Mouse (Mus musculus) urinary bladder, postnatal 36 days (tissue): Measurements from ENCODE around the gene Zfp764.
"Not testable (repeated sequence)": the region's sequence is repeated elsewhere in the genome, so short reads cannot be mapped to it uniquely, and the experiment has no call there.

ENCODE experiments used
- DNase-seq, 2 experiments: peaks; one replicate each; pipeline ENCODE4 v3.0.0; 2022; ENCODE audit warnings: low spot score in 2 of 2, mixed read lengths in 1 of 2

Zfp764 gene

DNA sequence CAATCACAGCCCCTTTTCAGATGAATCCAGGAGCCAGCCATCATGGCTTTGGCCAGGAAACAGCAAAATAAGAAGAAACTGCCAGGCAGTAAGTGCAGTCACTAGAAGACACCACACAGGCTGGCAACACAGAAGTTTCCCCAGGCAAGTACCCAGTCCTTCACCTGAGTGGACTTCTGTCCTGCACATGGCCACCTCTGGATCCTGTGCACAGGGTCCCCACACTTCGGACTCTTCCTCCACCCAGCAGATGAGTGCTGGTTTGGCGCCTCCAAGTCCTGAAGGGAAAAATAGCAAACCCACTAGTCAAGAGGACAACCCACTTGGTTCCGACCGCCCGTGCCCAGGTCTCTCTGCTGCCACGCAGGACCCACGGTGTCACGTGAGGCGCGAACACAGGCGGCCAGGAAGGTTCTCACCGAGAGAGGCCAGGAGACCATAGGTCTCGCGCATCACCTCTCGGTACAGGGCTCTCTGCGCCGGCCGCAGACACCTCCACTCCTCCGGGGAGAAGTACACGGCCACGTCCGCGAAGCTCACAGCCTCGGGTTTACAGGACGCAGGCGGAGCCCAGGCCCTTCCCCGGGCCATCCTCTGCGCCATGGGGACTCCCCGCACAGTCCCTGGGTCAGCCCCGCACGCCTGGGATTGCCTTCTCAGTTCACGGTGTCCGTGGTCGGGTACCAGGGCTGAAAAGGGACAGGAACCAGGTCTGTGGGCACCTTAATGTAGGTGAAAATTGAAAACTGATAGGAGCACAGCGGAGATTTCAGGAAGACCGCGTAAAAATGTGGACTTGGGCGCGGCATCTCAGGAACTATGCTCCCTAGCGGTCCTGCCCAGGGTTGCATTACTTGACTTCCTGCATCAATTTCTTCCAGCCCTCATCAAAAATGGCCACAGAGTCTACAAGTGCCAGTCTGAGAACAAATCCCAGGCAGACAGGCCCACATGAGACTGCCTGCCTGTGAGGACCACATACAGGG lies at the start of gene Zfp764:
Zfp764 (minus strand) TSS at position 821 of the 986 bp plus-strand sequence.
- DNase-seq, result peak; percentile 82 to 84

DNA sequence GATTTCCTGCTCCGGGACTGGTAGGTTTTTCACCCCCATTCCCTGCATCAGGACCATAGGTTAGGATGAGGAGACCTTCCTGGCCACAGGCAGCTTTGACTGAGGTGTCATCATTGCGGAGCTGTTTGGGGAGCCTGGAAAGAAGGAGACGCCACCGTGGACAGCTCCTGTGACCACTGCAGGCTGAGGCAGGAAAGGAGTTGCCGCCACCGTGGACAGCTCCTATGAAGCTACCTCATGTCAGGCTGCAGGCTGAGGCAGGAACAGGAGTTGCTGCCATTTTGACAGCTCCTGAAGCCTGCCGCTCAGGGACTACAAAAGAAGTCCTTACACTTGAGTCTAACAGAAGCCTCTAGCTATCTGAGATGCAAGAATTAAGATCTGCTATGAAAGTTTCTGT lies 48.3 kb upstream of the Zfp764 start:
- no peak for DNase-seq

DNA sequence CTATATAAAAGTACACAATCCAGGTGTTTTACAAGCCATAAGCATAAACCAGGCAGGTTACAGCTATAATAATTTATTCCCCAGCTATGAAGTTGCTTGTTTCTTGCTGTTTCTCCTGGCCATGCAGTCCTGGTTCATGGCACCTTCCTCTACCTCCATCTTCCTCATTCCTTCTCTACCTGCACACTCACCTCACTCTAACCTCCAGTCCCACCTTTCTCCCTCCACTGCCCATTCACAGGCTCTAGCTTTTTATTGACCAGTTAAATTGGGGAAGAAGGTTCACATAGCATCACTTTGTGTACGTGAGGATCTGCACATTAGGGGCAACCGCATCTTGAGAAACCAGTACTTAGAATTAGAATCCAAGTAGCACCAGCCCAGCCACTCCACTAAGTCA lies 46.4 kb upstream of the Zfp764 start:
- no peak for DNase-seq

DNA sequence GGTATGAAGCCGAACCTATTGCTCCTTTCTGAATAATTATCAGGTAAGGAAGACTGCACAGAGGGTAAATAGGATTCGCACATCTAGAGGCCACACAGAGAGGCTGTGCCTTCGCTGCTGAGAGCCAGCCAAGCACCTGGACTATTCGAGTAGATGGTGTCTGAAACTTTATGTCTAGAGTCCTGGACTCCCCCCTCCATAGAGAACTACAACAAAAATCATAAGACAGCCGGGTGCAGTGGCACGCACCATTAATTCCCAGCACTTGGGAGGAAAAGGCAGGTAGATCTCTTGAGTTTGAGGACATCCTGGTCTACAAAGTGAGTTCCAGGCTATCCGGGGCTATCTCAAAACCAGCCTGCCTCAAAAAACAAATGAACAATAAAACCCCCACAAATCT lies 43.3 kb upstream of the Zfp764 start:
- no peak for DNase-seq

DNA sequence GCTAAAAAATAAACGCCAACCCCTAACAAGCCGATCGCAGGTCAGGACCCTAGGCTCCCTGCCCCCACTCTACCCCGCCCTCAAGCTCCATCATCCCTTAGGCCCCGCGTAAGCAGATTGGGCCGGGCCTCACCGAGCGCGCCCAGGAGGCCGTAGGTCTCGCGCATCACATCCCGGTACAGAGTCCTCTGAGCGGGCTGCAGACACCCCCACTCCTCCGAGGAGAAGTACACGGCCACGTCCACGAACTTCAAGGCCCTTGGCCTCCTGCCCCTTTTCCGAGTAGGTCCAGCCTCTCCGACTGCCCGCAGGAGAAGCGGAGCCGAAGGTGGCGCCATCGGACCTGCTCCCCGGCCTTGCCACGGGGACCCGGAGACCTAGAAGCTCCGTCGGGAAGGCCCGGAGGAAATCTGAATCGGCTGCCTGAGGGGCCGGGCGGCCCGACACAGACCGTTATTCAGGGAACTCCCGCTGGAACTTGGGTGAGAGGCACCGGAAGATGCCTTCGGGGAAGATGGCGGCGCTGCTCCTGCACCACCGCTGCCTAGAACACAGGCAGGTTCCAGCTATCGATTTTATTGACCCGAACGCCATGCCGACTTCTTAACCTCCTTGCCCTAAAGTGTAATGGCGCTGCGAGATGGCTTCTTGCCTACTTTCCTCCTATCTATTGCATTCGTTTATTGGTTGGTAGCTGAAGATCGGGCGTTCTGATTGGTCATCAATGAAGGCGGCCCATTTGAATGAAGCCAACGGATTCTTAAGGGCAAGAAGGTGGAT lies 42.1 kb upstream of the Zfp764 start, which contains the start of gene Zfp689:
Zfp689 (minus strand) TSS at position 638 of the 780 bp plus-strand sequence.
- DNase-seq, result peak; percentile 93

DNA sequence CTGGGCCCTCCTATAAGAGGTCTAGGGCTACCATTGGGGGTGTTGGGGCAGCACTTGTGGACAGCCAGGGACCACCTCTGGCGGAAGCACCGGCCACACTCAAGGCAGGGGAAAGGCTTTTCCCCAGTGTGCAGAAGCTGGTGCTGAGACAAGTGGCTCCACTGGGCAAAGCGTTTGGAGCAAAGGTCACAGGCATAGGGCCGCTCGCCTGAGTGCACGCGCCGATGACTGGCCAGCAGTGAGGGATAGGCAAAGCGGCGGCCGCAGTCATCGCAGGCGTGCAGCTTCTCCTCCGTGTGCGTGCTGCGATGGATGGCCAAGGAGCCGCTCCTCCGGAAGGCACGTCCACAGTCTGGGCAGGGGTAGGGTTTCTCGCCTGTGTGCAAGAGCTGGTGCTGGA lies 37.4 kb upstream of the Zfp764 start:
- DNase-seq, result no peak

DNA sequence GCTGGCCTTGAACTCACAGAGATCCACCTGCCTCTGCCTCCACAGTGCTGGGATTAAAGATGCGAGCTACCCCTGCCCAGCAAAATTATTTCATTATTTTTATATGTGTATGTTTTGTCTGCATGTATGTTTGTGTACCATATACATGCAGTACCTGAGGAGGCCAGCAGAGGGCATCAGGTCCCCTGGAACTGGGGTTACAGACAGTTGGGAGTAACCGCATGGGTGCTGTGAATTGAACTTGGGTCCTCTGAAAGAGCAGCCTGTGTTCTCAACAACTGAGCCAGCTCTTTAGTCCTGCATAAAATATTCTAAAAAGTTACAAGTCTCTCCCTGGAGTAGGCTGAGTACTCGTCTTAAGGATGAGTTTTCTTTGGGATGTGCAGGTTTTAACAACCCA lies 31.1 kb upstream of the Zfp764 start:
- no peak for DNase-seq

DNA sequence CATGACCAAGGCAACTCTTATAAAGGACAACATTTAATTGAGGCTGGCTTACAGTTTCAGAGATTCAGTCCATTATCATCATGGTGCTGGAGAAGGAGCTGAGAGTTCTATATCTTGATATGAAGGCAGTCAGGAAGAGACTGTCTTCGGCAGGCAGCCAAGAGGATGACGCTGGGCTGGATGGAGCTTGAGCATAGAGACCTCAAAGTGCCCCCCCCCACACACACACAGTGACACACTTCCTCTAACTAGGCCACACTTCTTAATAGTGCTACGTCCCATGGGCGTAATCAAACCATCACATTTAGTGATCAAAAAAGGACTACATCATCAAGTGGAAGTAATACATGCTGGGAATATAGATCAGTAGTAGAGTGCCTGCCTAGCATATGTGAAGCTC lies 28.6 kb upstream of the Zfp764 start:
- no peak for DNase-seq

DNA sequence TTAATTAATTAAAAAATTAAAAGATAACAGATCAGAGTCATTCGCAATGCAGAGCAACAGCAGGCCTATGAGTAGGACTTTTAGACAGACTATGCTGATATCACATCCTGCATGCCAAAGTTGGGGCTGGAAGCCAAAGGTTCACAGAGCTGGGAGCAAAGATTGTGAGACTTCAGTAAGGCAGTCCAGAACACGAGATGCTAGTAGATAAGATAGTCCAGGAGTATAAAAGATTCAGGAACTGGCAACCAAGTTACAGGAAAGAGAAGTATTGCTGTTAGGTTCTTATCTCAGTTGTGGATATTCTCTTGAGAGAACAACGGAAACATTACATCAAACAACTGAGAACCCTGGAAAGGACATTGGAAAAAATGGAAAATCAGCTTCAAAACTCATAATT lies 19.7 kb upstream of the Zfp764 start:
- no peak for DNase-seq

DNA sequence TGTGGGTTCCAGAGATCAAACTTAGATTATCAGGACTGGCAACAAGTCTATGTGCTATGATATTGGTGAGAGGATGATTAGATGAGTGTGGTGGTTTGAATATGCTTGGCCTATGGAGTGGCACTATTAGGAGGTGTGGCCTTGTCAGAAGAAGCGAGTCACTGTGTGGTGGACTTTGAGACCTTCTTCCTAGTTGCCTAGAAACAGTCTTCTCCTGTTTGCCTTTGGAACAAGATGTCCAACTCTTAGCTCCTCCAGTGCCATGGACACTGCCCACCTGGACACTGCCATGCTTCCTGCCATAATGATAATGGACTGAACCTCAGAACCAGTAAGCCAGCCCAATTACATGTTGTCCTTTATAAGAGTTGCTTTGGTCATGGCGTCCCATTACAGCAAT lies 19.3 kb upstream of the Zfp764 start:
- DNase-seq, result no peak

DNA sequence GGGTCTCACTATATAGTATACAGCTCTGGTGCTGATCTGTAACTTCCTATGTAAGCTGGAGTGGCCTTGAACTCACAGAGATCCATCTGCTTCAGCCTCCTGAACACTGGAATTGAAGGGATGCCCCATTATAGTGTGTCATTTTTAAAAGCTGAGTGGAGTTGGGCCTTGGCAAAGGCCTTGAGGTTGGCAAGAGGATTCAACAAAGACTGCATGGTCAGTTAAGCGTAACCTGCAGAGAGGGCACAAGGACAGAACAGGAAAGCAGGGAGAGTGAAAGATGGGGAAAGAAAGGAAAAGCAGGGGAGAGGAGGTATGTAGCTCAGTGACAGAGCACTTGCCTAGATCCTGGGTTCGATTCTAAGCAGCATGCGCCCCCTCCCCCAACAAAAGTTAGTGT lies 18.7 kb upstream of the Zfp764 start:
- no peak for DNase-seq

DNA sequence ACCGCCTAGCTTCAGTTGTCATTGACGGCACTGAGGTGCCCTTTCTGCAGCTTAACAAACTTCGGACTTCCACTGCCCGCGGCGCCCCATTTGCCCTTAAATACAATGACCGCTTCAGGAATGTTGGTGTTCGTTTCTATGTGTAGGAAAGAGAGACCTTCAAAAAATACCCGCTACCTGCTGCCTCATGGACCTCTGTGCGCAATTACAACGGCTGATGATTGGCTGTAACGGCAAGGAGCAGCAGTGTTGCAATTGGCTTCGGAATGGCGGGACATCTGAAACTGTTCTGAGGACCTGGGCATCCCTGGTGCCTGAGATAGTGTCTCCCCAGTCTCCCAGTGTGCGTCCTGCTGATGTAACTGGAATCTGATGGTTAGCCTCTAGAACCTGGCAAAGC lies 15.6 kb upstream of the Zfp764 start:
- DNase-seq, result no peak

DNA sequence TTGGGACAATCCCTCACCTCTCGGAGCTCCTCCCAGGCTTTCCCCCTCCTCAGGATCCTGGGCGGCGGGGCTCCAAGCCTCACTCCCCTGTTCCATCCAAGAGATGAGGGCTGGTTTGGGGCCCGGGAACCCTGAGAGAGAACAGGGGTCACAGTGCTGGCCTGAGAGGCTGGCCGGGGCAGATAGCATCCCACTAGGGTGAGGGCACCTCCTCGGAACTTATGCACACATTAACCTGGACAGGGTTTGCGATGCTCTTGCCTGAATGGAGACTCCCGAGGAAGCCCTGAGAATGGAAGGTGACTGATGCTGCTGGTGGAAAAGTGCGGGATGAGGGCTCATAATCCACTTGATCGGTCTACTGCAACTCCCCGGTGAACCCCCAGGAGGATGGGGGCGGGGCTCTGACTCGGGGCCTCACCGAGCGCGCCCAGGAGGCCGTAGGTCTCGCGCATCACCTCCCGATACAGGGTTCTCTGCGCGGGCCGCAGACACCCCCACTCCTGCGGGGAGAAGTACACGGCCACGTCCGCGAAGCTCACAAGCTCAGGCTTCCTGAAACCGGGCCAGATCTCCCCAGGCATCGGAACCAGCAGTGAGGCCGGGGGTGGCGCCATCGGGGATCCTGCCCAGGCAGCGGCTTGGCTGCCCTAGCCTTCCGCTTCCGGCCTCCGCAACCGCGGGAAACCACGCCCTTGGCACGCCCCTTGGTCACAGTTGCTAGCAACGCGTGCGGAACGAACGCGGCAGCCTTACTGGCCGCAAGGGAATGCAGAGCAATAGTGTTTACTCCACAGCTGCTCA lies 15.0 kb upstream of the Zfp764 start, which contains the start of gene Zfp688:
Zfp688 (minus strand) TSS at position 681 of the 804 bp plus-strand sequence.
- DNase-seq, result peak; percentile 94 to 97

DNA sequence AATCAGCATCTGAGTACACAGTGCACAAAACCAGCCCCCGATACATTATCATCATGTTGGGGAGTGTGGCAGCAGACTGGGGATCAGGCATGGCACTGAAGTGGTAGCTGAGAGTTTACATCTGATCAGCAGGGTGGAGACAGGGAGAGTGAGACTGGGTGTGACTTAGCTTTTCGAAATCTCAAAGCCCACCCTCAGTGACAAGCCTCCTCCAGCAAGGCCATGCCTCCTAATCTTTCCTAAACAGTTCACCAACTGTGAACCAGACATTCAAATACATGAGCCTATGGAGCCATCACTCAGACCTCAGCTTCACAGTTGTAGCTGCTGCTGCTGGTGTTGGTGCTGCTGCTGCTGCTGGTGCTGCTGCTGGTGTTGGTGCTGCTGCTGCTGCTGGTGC lies 4.8 kb upstream of the Zfp764 start:
- DNase-seq, result no peak

DNA sequence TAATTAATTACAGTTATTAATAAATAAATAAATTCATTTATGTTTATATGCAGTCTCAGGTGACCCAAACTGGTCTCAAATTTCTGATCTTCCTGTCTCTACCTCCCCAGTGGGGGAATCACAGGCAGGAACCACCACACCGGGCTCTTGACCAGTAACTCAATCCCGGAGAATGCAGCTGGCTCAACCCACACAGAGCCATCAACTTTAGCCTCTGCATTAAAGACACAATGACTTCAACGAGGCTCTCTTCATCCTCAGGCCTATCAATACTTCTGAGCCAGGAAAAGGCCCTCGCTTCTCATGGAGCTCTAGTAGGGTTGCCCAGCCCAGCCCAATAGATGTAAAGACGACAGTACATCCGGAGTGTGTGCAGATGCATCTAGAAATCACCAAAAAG lies 2.5 kb downstream of the Zfp764 start:
- DNase-seq, result not testable (repeated sequence)

DNA sequence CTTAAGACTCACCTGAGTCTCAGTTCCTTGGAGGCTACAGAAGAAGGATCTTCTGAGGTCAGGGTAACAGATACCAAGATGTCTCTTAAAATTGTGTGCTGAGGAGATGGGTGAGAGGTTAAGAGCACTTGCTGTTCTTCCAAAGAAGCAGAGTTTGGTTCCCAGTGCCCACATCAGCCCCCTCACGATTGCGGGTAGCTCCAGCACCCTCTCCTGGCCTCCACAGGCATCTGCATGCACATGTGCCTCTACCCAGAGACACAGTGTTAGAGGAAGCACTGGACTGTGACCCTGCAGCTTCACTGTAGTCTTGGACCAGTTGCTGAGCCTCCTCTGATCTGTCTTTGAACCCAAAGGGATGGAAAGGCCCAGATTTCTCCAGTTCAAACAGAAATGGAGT lies 3.6 kb downstream of the Zfp764 start:
- DNase-seq, result no peak

DNA sequence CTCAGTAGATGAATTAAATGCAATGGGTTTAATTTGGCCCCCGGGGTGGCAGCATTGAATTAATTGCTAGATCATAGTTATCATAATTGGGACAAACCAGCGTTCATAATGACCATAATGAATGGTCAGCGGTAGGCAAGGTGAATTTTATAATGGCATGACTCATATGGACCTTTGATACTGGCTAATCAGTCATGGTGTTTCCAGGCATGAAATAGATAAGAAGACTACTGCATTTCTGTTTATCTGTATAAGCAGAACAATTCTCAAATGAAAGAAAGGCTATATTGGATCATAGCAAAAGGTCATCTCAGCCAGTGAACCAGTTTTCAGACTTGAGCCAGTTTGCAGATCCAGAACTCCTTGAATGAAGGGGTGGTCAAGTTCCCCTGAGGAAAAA lies 6.3 kb downstream of the Zfp764 start:
- DNase-seq, result no peak

DNA sequence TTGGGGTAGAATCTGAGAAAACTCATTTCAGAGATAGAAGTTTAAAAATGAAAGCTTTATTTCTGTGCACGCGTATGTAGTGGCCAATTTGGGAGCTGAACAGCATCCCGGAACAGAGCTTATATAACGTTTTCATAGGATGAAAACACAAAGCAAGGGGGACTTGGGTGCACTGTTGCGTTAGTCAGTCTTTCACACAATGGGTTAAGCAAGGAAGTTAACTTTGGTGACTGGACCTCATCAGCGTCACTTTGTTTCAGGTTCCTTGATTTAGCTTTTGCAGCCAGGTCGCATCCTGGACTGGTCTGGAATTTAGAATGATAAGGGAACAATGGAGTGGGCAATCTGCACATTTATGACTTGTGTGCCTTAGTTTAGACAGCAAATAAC lies 12.7 kb downstream of the Zfp764 start:
- no peak for DNase-seq

DNA sequence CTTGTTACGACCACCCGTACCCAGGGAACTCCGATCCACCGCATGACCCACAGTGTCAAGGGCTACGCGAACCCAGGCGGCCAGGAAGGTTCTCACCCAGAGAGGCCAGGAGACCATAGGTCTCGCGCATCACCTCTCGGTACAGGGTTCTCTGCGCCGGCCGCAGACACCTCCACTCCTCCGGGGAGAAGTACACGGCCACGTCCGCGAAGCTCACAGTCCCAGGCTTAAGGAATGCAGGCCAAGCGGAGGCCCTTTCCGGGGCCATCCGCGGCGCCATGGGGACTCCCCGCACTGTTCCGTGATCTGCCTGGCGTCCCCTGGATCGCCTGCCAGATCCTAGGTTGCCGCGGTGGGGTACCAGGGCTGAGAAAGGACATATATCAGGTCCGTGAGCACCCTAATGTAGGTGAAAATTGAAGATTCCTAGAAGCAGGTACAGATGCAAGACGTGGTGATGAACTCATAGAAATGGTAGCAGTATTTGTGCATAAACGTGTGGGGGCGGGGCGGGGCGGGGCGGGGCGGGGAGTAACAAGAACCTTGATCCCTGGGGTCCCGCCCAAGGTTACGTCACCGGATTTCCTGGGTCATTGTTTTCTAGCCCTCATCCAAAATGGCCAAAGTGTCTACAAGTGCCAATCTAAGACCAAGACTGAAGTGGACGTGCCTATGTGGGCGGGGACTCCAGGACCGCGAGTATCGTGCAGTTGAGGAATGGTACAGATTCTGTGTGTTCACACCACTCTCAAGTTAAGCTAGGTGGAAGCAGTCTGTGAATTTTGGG lies 13.3 kb downstream of the Zfp764 start, which contains the start of gene E430018J23Rik:
E430018J23Rik (minus strand) TSS at position 473 of the 787 bp plus-strand sequence.
- DNase-seq, result peak; percentile 97

DNA sequence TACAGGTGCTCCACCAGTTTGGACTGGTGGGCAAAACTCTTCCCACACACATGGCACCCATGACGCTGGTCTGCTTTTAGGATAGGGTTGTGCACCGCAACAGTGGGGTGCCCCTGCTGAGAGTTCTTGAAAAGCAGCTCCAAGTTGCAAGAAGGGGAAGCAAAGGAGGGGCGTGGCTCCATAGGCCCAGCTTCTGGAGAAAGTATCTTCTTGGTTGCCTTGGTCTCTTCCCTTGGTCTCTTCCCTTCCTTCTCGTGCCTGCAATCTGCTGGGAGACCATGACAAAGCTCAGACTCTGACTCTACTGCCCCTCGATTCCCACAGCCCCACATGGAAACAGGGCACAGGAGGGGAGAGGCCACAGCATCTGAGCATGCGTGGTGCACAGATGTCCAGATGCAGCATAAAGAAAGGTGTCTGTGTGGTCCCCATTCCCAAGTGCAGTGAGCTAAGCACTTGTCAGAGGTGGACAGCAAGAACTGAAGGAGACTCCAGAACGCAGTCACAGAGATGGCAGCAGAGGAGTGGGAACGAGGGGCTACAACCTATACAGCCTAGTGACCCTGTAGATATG lies 14.3 kb downstream of the Zfp764 start:
- no peak for DNase-seq
